Mouse (Mus musculus): ENCODE results near the gene Zfp81.
"Not testable (repeated sequence)": the region's sequence is repeated elsewhere in the genome, so short reads cannot be mapped to it uniquely, and the experiment has no call there.

Zfp81 gene

GRCm38 (mm10) chr17:33358411-33359384, at the start of gene Zfp81:
Gene Zfp81, minus strand, starts transcription at chr17:33358878.
- DNase-seq (ENCODE audit: low spot score in 2 of 2): peak; percentile 80 to 84

- peak; percentile 85 to 90 for DNase-seq (ENCODE audit: low spot score in 2 of 2)
These were observed 35.7 kb upstream of the Zfp81 start, which contains the start of gene Zfp101 for GRCm38 (mm10) chr17:33394182-33395034. Gene Zfp101, minus strand, starts transcription at chr17:33394641.

DNA sequence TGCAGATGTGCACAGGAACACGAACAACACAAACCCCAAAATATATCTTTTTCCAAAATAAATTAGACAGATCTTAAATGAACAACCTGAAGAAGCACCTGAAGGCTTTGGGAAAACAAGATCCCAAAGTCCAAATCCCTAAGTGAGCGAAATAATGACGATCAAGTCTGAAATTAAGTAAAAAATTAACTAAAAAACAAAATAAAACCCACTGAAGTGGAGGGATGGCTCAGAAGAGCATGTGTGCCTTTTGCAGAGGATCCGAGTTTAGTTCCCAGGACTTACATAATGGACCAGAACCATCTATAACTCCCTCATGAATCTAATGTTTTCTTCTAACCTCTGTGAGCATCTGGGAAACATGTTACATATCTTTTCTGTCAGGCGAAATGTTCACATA, 33.6 kb upstream of the Zfp81 start:
- DNase-seq (ENCODE audit: low spot score in 2 of 2): no peak

- DNase-seq (ENCODE audit: low spot score in 2 of 2): no peak
These were observed 27.0 kb upstream of the Zfp81 start for GRCm38 (mm10) chr17:33385705-33386104.

- DNase-seq (ENCODE audit: low spot score in 2 of 2): no peak
These were observed 14.1 kb upstream of the Zfp81 start for GRCm38 (mm10) chr17:33372795-33373194.

DNA sequence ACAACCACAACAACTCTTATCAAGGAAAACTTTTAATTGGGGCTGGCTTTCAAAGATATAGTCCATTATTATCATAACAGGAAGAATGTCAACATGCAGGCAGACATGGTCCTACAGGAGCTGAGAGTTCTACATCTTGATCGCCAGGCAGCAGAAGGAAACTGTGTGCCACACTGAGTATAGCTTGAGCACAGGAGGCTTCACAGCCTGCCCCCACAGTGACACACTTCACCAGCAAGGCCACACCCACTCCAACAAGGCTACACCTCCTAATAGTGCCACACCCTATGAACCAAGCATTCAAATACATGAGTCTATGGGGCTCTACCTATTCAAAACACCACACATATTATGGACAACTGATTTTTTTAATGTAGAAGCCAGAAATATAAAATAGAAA, 5.7 kb downstream of the Zfp81 start:
- no peak for DNase-seq (ENCODE audit: low spot score in 2 of 2)

GRCm38 (mm10) chr17:33289876-33290149, 68.9 kb downstream of the Zfp81 start:
- DNase-seq (ENCODE audit: low spot score in 2 of 2): not testable (repeated sequence)

- not testable (repeated sequence) for DNase-seq (ENCODE audit: low spot score in 2 of 2)
These were observed 69.4 kb downstream of the Zfp81 start, which contains the start of gene Zfp955b for GRCm38 (mm10) chr17:33289039-33289875. Gene Zfp955b, plus strand, starts transcription at chr17:33289544.
